In genomic region chr7:5037467-5037866, GRCm38 (mm10) we compare ENCODE assay signal across 1 mouse cellular context.
A peak's percentile ranks its signal among the peaks of the same experiment; 100 is the strongest.
TF ChIP-seq lines count a peak whose summit lies in the region.

No protein-coding gene starts in this region.

TF ChIP-seq in MEL, 35 proteins besides CTCF, POLR2A, EP300 and RAD21 (continued from another document):
- TF ChIP-seq GABPA (IDR thresholded peaks at IDR 0.05; ENCODE audit: low read depth, low read length): no peak
- no peak; the same call in 1 of the 2 replicates for TF ChIP-seq CHD2 (IDR thresholded peaks at IDR 0.05; ENCODE audit: low read length)
- TF ChIP-seq ZKSCAN1 (IDR thresholded peaks at IDR 0.05; ENCODE audit: low read depth, low read length): no peak
- no peak for TF ChIP-seq USF2 (IDR thresholded peaks at IDR 0.05; ENCODE audit: borderline replicate concordance in 1 of 2, insufficient read depth in 1 of 2, low read depth in 1 of 2, low read length in 2 of 2)
- TF ChIP-seq BHLHE40 (IDR thresholded peaks at IDR 0.05; ENCODE audit: borderline replicate concordance, low read depth, low read length): no peak
- peak; percentile 52; the same call in 1 of the 2 replicates for TF ChIP-seq USF1 (IDR thresholded peaks at IDR 0.05; ENCODE audit: low read depth, low read length)
- TF ChIP-seq MXI1 (IDR thresholded peaks at IDR 0.05; ENCODE audit: low read depth, low read length): peak; percentile 85; the same call in 1 of the 2 replicates
- no peak for TF ChIP-seq RCOR1 (IDR thresholded peaks at IDR 0.05; ENCODE audit: low read depth, low read length)
- TF ChIP-seq ZMIZ1 (IDR thresholded peaks at IDR 0.05; ENCODE audit: low read depth, low read length): no peak
- TF ChIP-seq TCF12 (IDR thresholded peaks at IDR 0.05; ENCODE audit: low read depth, low read length): 0 out of 2 replicates have a peak, but pooled peaks have one; percentile 8
- TF ChIP-seq GATA1 (IDR thresholded peaks at IDR 0.05; ENCODE audit: low read depth, low read length): peak; percentile 54
- TF ChIP-seq MAX (IDR thresholded peaks at IDR 0.05; ENCODE audit: low read length): 0 out of 2 replicates have a peak, but pooled peaks have one; percentile 47
- 0 out of 2 replicates have a peak, but pooled peaks have one; percentile 16 for TF ChIP-seq MEF2A (IDR thresholded peaks at IDR 0.05; ENCODE audit: extremely low read depth, insufficient replicate concordance, low read depth, low read length, poor library complexity, severe bottlenecking)
- TF ChIP-seq ETS1 (IDR thresholded peaks at IDR 0.05; ENCODE audit: low read depth, low read length): peak; percentile 89
- TF ChIP-seq MYB (IDR thresholded peaks at IDR 0.05; ENCODE audit: low read depth, low read length): no peak
- TF ChIP-seq ZC3H11A (IDR thresholded peaks at IDR 0.05; ENCODE audit: low read depth, low read length): no peak
- no peak for TF ChIP-seq KAT2A (conservative IDR thresholded peaks at IDR 0.05; ENCODE audit: low read depth, low read length)
